Mouse (Mus musculus) C2C12 (cell line): ENCODE results near the gene Arhgap27.

Experiments used
- CEBPB ChIP-seq: IDR thresholded peaks from one replicate; pipeline ENCODE4 v1.6.1; 2011; ENCODE audit warnings: low read depth, mild to moderate bottlenecking, control low read depth, moderate library complexity
- CTCF ChIP-seq: IDR thresholded peaks from one replicate; pipeline ENCODE4 v1.5.1; 2011; ENCODE audit not compliant: control insufficient read depth, insufficient read depth, insufficient read length
- FOSL1 ChIP-seq: IDR thresholded peaks from one replicate; pipeline ENCODE4 v1.8.0; 2011; ENCODE audit warnings: mild to moderate bottlenecking, low read length; ENCODE audit not compliant: poor library complexity, insufficient read depth, severe bottlenecking
- MAX ChIP-seq: IDR thresholded peaks from one replicate; pipeline ENCODE4 v1.6.1; 2011; ENCODE audit warnings: mild to moderate bottlenecking, control low read depth
- MYOD1 ChIP-seq: IDR thresholded peaks from one replicate; pipeline ENCODE4 v1.6.1; 2011; ENCODE audit warnings: low read depth; ENCODE audit not compliant: control insufficient read depth, insufficient read length
- USF1 ChIP-seq: IDR thresholded peaks from one replicate; pipeline ENCODE4 v1.6.1; 2011; ENCODE audit warnings: low read depth, mild to moderate bottlenecking, control low read depth, moderate library complexity

- TF ChIP-seq CTCF (peak; percentile 70), MAX (no peak), CEBPB (no peak), USF1 (no peak), MYOD1 (no peak), FOSL1 (no peak)
Observed at GRCm38 (mm10) chr11:103326950-103327349, 36.5 kb downstream of the Arhgap27 start.
